Mouse (Mus musculus) megakaryocyte, embryonic 14.5 days (primary cell): ENCODE data around the gene Dlx5.

Experiments
- FLI1 ChIP-seq: IDR thresholded peaks from 2 replicates; pipeline ENCODE4 v1.6.1; 2012; ENCODE audit warnings: low read length, inconsistent platforms, mixed read lengths
- GATA1 ChIP-seq: IDR thresholded peaks from 3 replicates; pipeline ENCODE4 v1.6.1; 2012; ENCODE audit warnings: mixed read lengths, low read length, inconsistent platforms, borderline replicate concordance

- TF ChIP-seq GATA1 (no peak), FLI1 (no peak)
Observed at GRCm38 (mm10) chr6:6862611-6863010, 19.3 kb downstream of the Dlx5 start.
